Mouse (Mus musculus): ENCODE results near the gene Gabre.

DNA sequence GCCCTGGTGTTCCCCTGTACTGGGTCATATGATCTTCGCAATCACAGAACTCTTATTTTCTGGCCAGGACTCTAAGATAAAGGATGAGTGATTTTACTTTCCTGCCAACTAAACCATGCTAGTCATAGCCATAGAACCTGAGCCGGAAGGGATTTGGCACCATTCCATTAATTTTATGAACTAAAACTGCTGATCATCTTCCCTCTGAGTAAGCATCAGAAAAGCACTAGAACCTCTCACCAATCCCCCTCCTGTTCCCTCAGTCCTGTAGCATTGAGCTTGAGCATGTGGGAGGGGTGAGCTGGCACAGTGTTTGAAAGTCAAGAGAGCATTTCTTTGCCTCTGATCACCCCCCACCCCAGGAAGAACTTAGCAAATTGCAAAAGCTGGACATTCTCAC, 23.2 kb upstream of the Gabre start:
- TF ChIP-seq CTCF (IDR thresholded peaks at IDR 0.05; ENCODE audit: low read depth, low read length): no peak
- TF ChIP-seq POLR2A (IDR thresholded peaks at IDR 0.05; ENCODE audit: borderline replicate concordance, low read depth, low read length): no peak

Measured in bone marrow macrophage, adult 2 months (primary cell).